In the genomic region with DNA sequence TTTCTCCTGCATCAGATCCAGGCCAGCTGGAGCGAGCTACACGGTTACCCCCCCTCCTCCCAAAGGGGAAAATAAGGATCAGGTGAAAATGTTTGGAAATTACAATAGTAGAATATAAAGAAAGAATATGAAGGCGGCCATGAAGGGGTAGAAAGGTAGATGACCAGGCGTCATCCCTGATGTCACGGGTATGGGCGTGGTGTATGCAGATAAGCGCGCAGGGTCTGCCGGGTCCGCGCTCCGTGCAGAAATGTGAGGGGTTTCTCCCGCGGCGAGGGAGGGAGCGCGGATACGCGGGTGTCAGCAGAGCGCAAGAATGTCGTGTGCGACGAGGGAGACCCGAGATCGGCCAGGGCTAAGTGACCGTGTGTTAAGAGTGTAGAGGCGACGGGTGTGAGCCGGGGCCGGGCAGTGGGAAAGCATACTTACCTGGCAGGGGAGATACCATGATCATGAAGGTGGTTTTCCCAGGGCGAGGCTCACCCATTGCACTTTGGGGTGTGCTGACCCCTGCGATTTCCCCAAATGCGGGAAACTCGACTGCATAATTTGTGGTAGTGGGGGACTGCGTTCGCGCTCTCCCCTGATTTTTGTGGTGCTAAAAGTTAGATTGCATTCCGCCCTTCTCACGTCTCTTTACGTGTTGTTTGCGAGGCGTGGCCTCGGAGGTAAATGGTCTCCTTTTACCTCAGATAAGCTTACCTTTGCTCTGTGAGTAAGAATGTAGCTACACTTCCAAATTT, we compare ENCODE assay signal across 8 mouse cellular contexts.
DNase-seq lines count a peak whose midpoint lies in the region; ATAC-seq and TF ChIP-seq lines count a peak whose summit lies in the region.
"Not testable (repeated sequence)": the region's sequence is repeated elsewhere in the genome, so short reads cannot be mapped to it uniquely, and the experiment has no call there.

No protein-coding gene starts in this region.

- WGBS in forebrain, embryonic 12.5 days: 9% methylated on average over 2 of the region's 43 CpGs
- 0% methylated on average over 2 of the region's 43 CpGs for WGBS in hindbrain, embryonic 11.5 days
- 4% methylated on average over 2 of the region's 43 CpGs for WGBS in intestine, embryonic 15.5 days
- WGBS in limb, embryonic 12.5 days: 16% methylated on average over 2 of the region's 43 CpGs
- WGBS in liver, embryonic 16.5 days (ENCODE audit: insufficient replicate concordance): 20% methylated on average over 1 of the region's 43 CpGs
- WGBS in midbrain, embryonic 11.5 days: 0% methylated on average over 1 of the region's 43 CpGs
- 11% methylated on average over 2 of the region's 43 CpGs for WGBS in neural tube, embryonic 12.5 days

- not testable (repeated sequence) for DNase-seq in MEL (ENCODE audit: low read depth, low spot score); hindbrain, embryonic 11.5 days (ENCODE audit: low spot score); midbrain, embryonic 11.5 days (ENCODE audit: low spot score, missing footprints)

- peak overlapping the region; percentile 28; the same call in 1 of the 2 replicates for H3K27ac ChIP-seq in MEL (ENCODE audit: control insufficient read depth, low read depth, low read length)
- not testable (repeated sequence) for H3K27ac ChIP-seq in forebrain, embryonic 12.5 days; hindbrain, embryonic 11.5 days (ENCODE audit: low read depth, low read length); intestine, embryonic 15.5 days; limb, embryonic 12.5 days; liver, embryonic 16.5 days (ENCODE audit: low read length); midbrain, embryonic 11.5 days (ENCODE audit: low read depth, low read length); neural tube, embryonic 12.5 days

- ATAC-seq in forebrain, embryonic 12.5 days (ENCODE audit: low FRiP score): peak; percentile 82
- ATAC-seq in hindbrain, embryonic 11.5 days (ENCODE audit: low FRiP score): peak; percentile 88
- ATAC-seq in intestine, embryonic 15.5 days: peak; percentile 93
- peak; percentile 91 for ATAC-seq in limb, embryonic 12.5 days (ENCODE audit: insufficient number of reproducible peaks, insufficient read depth, low FRiP score, low TSS enrichment, low read depth)
- peak; percentile 79 for ATAC-seq in liver, embryonic 16.5 days (ENCODE audit: low read depth)
- ATAC-seq in midbrain, embryonic 11.5 days (ENCODE audit: low FRiP score): peak; percentile 95
- peak; percentile 92 for ATAC-seq in neural tube, embryonic 12.5 days (ENCODE audit: low FRiP score, low read depth)

- peak overlapping the region in 1 of 2 experiments; percentile 23; a peak in 2 of 4 replicates for H3K4me3 ChIP-seq in MEL (ENCODE audit: control insufficient read depth in 1 of 2, insufficient read depth in 1 of 2, low read depth in 2 of 2, low read length in 2 of 2)
- not testable (repeated sequence) for H3K4me3 ChIP-seq in forebrain, embryonic 12.5 days (replicated peaks); hindbrain, embryonic 11.5 days (ENCODE audit: low read depth, low read length); intestine, embryonic 15.5 days (replicated peaks); limb, embryonic 12.5 days (replicated peaks); liver, embryonic 16.5 days (ENCODE audit: low read depth, low read length); midbrain, embryonic 11.5 days (ENCODE audit: low read depth, low read length); neural tube, embryonic 12.5 days

- not testable (repeated sequence) for H3K27me3 ChIP-seq in MEL (ENCODE audit: control insufficient read depth in 1 of 2, insufficient read depth in 2 of 2, low read length in 2 of 2); forebrain, embryonic 12.5 days; hindbrain, embryonic 11.5 days (ENCODE audit: control insufficient read depth, insufficient read depth, low read length); intestine, embryonic 15.5 days (replicated peaks); limb, embryonic 12.5 days; liver, embryonic 16.5 days (ENCODE audit: control insufficient read depth, insufficient read depth, low read depth, low read length); midbrain, embryonic 11.5 days (ENCODE audit: control insufficient read depth, insufficient read depth, low read length); neural tube, embryonic 12.5 days (replicated peaks)

- not testable (repeated sequence) for H3K36me3 ChIP-seq in MEL (ENCODE audit: control insufficient read depth in 1 of 2, insufficient read depth in 2 of 2, low read length in 2 of 2); forebrain, embryonic 12.5 days (replicated peaks); hindbrain, embryonic 11.5 days (ENCODE audit: control insufficient read depth, insufficient read depth, low read length); intestine, embryonic 15.5 days; limb, embryonic 12.5 days; liver, embryonic 16.5 days (ENCODE audit: control insufficient read depth, insufficient read depth); midbrain, embryonic 11.5 days (ENCODE audit: control insufficient read depth, insufficient read depth, low read length); neural tube, embryonic 12.5 days

- not testable (repeated sequence) for H3K4me1 ChIP-seq in MEL (ENCODE audit: control insufficient read depth in 1 of 2, insufficient read depth in 2 of 2, low read length in 2 of 2); forebrain, embryonic 12.5 days; hindbrain, embryonic 11.5 days (replicated peaks; ENCODE audit: control insufficient read depth, insufficient read depth, low read length); intestine, embryonic 15.5 days (replicated peaks); limb, embryonic 12.5 days (replicated peaks); liver, embryonic 16.5 days (ENCODE audit: control insufficient read depth, low read depth, low read length); midbrain, embryonic 11.5 days (ENCODE audit: control insufficient read depth, insufficient read depth, low read length); neural tube, embryonic 12.5 days

- TF ChIP-seq EP300 in MEL (IDR thresholded peaks at IDR 0.05; ENCODE audit: low read depth in 1 of 2, low read length in 2 of 2): not testable (repeated sequence)

- TF ChIP-seq POLR2A in MEL (IDR thresholded peaks at IDR 0.05; ENCODE audit: control insufficient read depth in 1 of 2, insufficient read depth in 1 of 2, low read depth in 1 of 2, low read length in 2 of 2, poor library complexity in 1 of 2): not testable (repeated sequence)

- peak overlapping the region; percentile 53; the same call in 1 of the 2 replicates for H3K9ac ChIP-seq in MEL (ENCODE audit: control insufficient read depth, low read depth, low read length, poor library complexity, severe bottlenecking)
- H3K9ac ChIP-seq in forebrain, embryonic 12.5 days; hindbrain, embryonic 11.5 days (ENCODE audit: low read depth, low read length); intestine, embryonic 15.5 days; limb, embryonic 12.5 days (replicated peaks); liver, embryonic 16.5 days (ENCODE audit: low read depth, low read length); midbrain, embryonic 11.5 days (ENCODE audit: low read length); neural tube, embryonic 12.5 days: not testable (repeated sequence)

- TF ChIP-seq CTCF in MEL (IDR thresholded peaks at IDR 0.05 in 2 of 3, conservative IDR thresholded peaks at IDR 0.05 in 1 of 3; ENCODE audit: control insufficient read depth in 1 of 3, insufficient read depth in 1 of 3, low read depth in 2 of 3, low read length in 3 of 3, poor library complexity in 1 of 3, severe bottlenecking in 1 of 3): not testable (repeated sequence)

- H3K79me2 ChIP-seq in MEL (ENCODE audit: control insufficient read depth, insufficient read depth, low read length, poor library complexity): not testable (repeated sequence)

- not testable (repeated sequence) for H3K4me2 ChIP-seq in forebrain, embryonic 12.5 days; hindbrain, embryonic 11.5 days (replicated peaks; ENCODE audit: low read depth, low read length); intestine, embryonic 15.5 days (replicated peaks); limb, embryonic 12.5 days; liver, embryonic 16.5 days (ENCODE audit: low read depth, low read length); midbrain, embryonic 11.5 days; neural tube, embryonic 12.5 days (replicated peaks)

- TF ChIP-seq RAD21 in MEL (IDR thresholded peaks at IDR 0.05; ENCODE audit: low read depth, low read length): not testable (repeated sequence)

- H3K9me3 ChIP-seq in MEL (replicated peaks; ENCODE audit: insufficient read depth, low read length); forebrain, embryonic 12.5 days; hindbrain, embryonic 11.5 days (ENCODE audit: control insufficient read depth, low read length); intestine, embryonic 15.5 days; limb, embryonic 12.5 days; liver, embryonic 16.5 days (replicated peaks; ENCODE audit: control insufficient read depth, low read length); midbrain, embryonic 11.5 days (ENCODE audit: control insufficient read depth, low read length); neural tube, embryonic 12.5 days: not testable (repeated sequence)
